Mouse (Mus musculus) heart, embryonic 11.5 days (tissue): ENCODE measurements around the gene BC048507. TPM values are rescaled to one million over a fixed set of nuclear protein-coding genes. Genes with fewer than 3 reads are reported as not detected.

Experiments
- ATAC-seq: fragments of 200-750 bp; cut with Nextera tagmentation; replicated peaks from 2 replicates; pipeline ENCODE4 v1.8.0; 2017; ENCODE audit warnings: moderate library complexity; ENCODE audit not compliant: insufficient number of reproducible peaks, low FRiP score, low TSS enrichment
- H3K27ac ChIP-seq: fragments of 300-500 bp; sonication (generic); 2 replicates; pipeline ENCODE4 v1.5.1; 2014; ENCODE audit warnings: mild to moderate bottlenecking, low read depth, low read length
- H3K27me3 ChIP-seq: fragments of 300-500 bp; sonication (generic); 2 replicates; pipeline ENCODE4 v1.6.1; 2014; ENCODE audit warnings: mild to moderate bottlenecking, low read length, mixed read lengths; ENCODE audit not compliant: control insufficient read depth, insufficient read depth
- H3K36me3 ChIP-seq: fragments of 300-500 bp; sonication (generic); 2 replicates; pipeline ENCODE4 v1.6.1; 2014; ENCODE audit warnings: mild to moderate bottlenecking, low read length, moderate library complexity, mixed read lengths; ENCODE audit not compliant: control insufficient read depth, insufficient read depth
- H3K4me1 ChIP-seq: fragments of 300-500 bp; sonication (generic); 2 replicates; pipeline ENCODE4 v1.6.1; 2014; ENCODE audit warnings: low read length; ENCODE audit not compliant: control insufficient read depth, insufficient read depth
- H3K4me2 ChIP-seq: fragments of 300-500 bp; sonication (generic); 2 replicates; pipeline ENCODE4 v1.6.1; 2014; ENCODE audit warnings: mild to moderate bottlenecking, moderate library complexity
- H3K4me3 ChIP-seq: fragments of 300-500 bp; sonication (generic); 2 replicates; pipeline ENCODE4 v1.5.1; 2014; ENCODE audit warnings: low read depth, low read length
- H3K9ac ChIP-seq: fragments of 300-500 bp; sonication (generic); 2 replicates; pipeline ENCODE4 v1.6.1; 2014; ENCODE audit warnings: mild to moderate bottlenecking, low read depth, low read length, moderate library complexity
- H3K9me3 ChIP-seq: fragments of 300-500 bp; sonication (generic); replicated peaks from 2 replicates; pipeline ENCODE4 v1.6.1; 2016; ENCODE audit warnings: low read length; ENCODE audit not compliant: control insufficient read depth
- WGBS: fragments of 180-500 bp; shearing (Covaris S2); extraction: QIAGEN DNeasy Blood & Tissue Kit; methylation state at CpG from one replicate; pipeline ENCODE4 v1.1.7; 2014; ENCODE audit not compliant: insufficient replicate concordance; 5-methylcytosine and 5-hydroxymethylcytosine counted together
- polyA plus RNA-seq: library from polyadenylated mRNA; unstranded; fragments of >200 nt; fragmentation: Nextera tagmentation; extraction: Ambion mirVana; gene quantifications from 2 replicates; pipeline ENCODE4 v1.2.1, GENCODE M21; 2014

The BC048507 gene
- polyA plus RNA-seq, 1 experiment from 2014 or later: not detected

DNA sequence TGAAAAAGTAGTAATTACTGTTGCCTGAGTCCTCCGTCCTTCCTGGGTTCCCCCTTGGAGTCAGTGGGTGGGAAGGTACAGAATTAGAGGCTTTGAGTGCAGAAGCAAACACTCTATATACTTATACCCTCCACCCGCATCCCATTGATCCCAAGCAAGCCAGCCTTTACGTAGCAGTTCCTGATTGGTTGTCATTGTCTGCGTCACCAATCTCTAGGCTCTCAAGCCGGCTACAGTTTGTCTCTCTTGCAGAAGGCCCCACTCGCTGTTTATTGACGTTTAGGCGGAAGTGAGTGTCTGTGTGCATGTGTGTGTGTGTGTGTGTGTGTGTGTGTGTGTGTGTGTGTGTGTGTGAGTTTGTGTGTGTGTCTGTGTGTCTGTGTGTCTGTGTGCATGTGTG lies 20.8 kb downstream of the BC048507 start:
- ATAC-seq: no peak
- Histone ChIP-seq H3K4me3 (no peak overlapping the region), H3K9ac (no peak overlapping the region), H3K27ac (no peak overlapping the region), H3K27me3 (no peaks in the 10 kb centered on the region), H3K36me3 (no peaks in the 10 kb centered on the region), H3K9me3 (peaks cover 5% of the 10 kb centered on the region; the same call in 1 of the 2 replicates), H3K4me1 (no peaks in the 10 kb centered on the region), H3K4me2 (no peak overlapping the region)
- WGBS: 77% methylated on average over 8 of the region's 8 CpGs

DNA sequence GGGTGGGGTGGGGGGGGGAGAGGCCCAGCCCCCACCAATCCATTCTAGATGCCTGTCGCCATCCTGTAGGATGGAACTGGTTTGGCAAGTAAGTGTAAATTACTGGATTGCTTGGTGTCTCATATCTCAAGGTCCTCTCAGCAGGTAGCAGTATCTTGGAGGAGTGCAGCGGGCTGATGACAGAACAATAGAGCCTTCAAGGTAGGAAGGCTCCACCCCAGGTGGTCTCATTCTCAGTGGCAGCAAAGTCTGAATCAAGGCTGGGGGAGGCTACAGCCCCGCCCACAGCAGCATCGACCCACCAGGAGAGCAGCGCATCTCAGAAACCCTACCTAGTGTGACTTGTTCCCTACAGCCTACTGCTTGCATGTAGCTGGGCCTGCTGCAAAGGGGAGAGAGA lies 46.6 kb downstream of the BC048507 start:
- H3K4me2 ChIP-seq: no peak overlapping the region
- H3K27me3 ChIP-seq: no peaks in the 10 kb centered on the region
- H3K4me3 ChIP-seq: no peak overlapping the region
- H3K9ac ChIP-seq: no peak overlapping the region
- H3K27ac ChIP-seq: no peak overlapping the region
- H3K36me3 ChIP-seq: no peaks in the 10 kb centered on the region
- no peaks in the 10 kb centered on the region for H3K4me1 ChIP-seq
- 34% methylated on average over 5 of the region's 5 CpGs for WGBS
- ATAC-seq: no peak
- peaks cover 17% of the 10 kb centered on the region for H3K9me3 ChIP-seq

Other genes with a start within 250 kb of the BC048507 start
- gene Gm49345, start 225.6 kb upstream of the BC048507 start, polyA plus RNA-seq: 0.66 TPM in 1 of 2 replicates, not detected in the other
- gene Zfp729a, start 225.5 kb upstream of the BC048507 start, polyA plus RNA-seq: 1.5 and 2.1 TPM in 2 replicates
- 6.8 and 9.6 TPM in 2 replicates for gene Zfp738, start 176.3 kb upstream of the BC048507 start, polyA plus RNA-seq
- gene Zfp65, start 134.2 kb upstream of the BC048507 start, polyA plus RNA-seq: 2.4 and 2.9 TPM in 2 replicates
- 3.6 and 4.7 TPM in 2 replicates for gene Zfp85, start 108.1 kb upstream of the BC048507 start, polyA plus RNA-seq
- 2.8 TPM in 2 replicates for gene Zfp493, start 83.6 kb upstream of the BC048507 start, polyA plus RNA-seq
- 4.1 and 5.5 TPM in 2 replicates for gene Zfp273, start 49.6 kb upstream of the BC048507 start, polyA plus RNA-seq
- gene Gm10037, start 32.2 kb upstream of the BC048507 start, polyA plus RNA-seq: 1.4 and 1.7 TPM in 2 replicates